Mouse (Mus musculus) left cerebral cortex, adult 2 months (tissue): ENCODE results near the gene Oprm1. TPM values are rescaled to one million over a fixed set of nuclear protein-coding genes. Genes with fewer than 3 reads are reported as not detected.

Experiments
- DNase-seq, 2 experiments: peaks; one replicate each; pipeline ENCODE4 v3.0.0; 2021 to 2022; ENCODE audit warnings: low spot score in 2 of 2, mixed read lengths in 1 of 2; ENCODE audit errors: extremely low spot score in 1 of 2
- H3K27ac ChIP-seq: fragments of 200-600 bp; 2 replicates; pipeline ENCODE4 v1.8.1; 2022
- H3K4me3 ChIP-seq: fragments of 200-600 bp; 2 replicates; pipeline ENCODE4 v1.8.1; 2022
- CTCF ChIP-seq: fragments of 200-600 bp; IDR thresholded peaks from 2 replicates; pipeline ENCODE4 v1.8.1; 2022; ENCODE audit warnings: antibody characterized with exemption, mild to moderate bottlenecking, moderate library complexity
- intact Hi-C: fragments of 180-260 bp; cut with DNase I; formaldehyde crosslinking; loops from one replicate; pipeline ENCODE4 v1.15.1; 2025
- total RNA-seq, 2 experiments: library from RNA; stranded (reverse); gene quantifications; 2 replicates each; pipeline ENCODE4 v1.2.3; 2021

The Oprm1 gene
- total RNA-seq, 2 experiments from 2014 or later, result 7.6 to 9.3 TPM

DNA sequence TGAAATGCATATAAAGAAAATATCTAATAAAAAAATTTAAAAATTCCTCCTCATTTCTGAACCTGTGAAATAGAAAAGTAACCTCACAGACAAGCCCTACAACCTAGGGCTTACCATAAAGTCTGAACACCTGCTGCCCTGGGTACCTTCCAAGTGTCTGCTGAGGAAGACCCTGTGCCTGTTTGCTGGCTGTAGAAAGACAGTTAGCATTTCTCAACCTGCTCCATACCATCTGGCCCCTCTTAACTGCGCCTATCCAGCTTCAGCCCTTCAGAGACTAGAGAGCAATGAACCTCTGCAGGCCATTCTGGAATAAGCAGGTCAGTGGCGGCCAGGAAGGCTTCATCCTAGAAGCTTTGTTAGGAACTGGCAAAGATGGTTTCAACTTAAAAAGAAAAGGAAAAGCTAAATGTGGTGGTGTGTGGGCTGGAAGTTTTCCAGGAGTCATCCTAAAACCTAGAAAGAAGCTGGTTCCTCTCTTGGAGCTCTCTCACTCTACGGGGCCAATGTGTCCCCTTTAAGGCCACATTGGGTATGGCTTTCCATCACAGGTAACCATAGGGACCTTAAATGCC lies 143.6 kb downstream of the Oprm1 start:
- no peak for TF ChIP-seq CTCF
- intact Hi-C loops, result loop anchor here (2.0 kb wide), 1 partner anchor 35 kb away; no protein-coding TSS in a partner anchor

DNA sequence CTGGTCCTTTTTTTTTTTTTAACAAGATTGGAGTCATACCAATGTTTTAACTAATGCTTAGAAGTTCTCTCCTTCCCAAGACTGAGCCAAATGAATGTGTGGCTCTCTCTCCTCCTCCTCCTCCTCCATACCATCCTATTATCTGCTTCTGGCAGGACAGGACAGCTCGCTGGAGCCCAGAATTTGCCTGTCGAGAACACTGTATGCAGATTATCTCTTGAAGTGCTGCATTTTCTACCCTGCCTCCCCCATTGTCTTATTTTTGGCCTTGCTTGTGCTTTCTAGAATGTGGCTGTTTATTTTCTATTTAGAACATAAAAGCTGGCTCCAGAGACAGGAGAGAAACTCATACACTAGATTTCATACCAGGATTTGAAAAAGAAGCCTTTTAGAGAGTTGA lies 151.5 kb downstream of the Oprm1 start:
- intact Hi-C loops, result no loop called here
- no peak for TF ChIP-seq CTCF
- Histone ChIP-seq H3K27ac (peak overlapping the region; percentile 3; the same call in 1 of the 2 replicates), H3K4me3 (no peak overlapping the region)
- no peak for DNase-seq

More for the DNA sequence above, 143.6 kb downstream of the Oprm1 start:
- no peak for DNase-seq
- Histone ChIP-seq H3K27ac (peak overlapping the region; percentile 5; the same call in 1 of the 2 replicates), H3K4me3 (no peak overlapping the region)

DNA sequence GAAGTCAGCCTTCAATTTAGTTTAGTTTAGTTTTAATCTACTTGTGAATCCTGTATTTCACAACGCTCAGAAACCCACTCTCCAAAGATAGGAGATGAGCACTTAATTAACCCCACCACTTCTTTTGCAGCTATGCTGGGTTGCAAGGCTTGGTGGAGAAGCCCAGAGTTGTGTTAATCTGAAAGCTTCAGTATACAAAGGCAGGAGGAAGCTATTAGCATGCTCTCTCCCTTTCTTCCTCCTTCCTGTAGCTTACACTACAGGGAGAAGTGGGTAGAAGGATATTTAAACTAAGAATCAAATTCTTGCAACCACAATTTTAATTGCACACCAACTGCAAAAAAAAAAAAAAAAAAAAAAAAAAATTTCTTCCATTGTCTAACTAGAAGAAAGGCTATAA lies 157.7 kb downstream of the Oprm1 start:
- no peak overlapping the region for H3K4me3 ChIP-seq
- intact Hi-C loops, result loop anchor here (2.0 to 5.0 kb wide), 2 partner anchors 15 to 61 kb away; no protein-coding TSS in a partner anchor
- peak overlapping the region; percentile 72 for H3K27ac ChIP-seq
- no peak for DNase-seq
- TF ChIP-seq CTCF, result no peak

DNA sequence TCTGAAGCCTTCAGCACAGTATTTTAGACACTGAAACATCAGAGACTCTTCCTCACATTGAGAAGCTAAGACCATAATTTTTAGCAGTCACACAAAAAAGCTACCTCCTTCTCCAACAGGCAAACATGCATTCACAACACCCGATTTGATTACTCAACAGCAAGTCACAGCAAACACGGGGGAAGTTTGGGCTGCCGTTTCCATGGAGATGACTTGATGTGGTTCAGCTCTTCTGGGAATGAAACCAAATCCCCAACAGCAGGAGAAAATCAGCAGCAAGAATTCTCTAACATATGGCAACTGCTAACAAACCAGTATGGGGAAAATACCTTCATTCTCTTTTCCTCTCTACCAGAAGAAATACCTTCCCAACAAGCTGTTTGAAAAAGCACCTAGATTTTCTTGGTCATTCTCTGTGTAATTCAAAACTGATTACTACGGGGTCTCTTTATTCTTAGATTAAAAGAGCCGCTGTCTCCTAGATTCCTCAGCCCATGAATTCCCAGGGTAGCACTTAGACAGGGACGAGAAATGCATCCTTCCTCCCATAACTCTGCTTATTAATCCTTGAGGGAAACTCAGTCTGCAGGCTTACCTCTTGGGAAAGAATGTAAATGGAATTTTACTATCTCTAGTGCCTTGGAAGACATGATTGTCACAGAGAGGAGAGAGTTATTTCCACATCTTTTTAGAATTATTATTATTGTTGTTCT lies 158.4 kb downstream of the Oprm1 start:
- peak overlapping the region; percentile 87 for H3K27ac ChIP-seq
- intact Hi-C loops, result loop anchor here (2.0 to 5.0 kb wide), 2 partner anchors 14 to 61 kb away; no protein-coding TSS in a partner anchor
- DNase-seq, result peak; percentile 54 to 71
- TF ChIP-seq CTCF, result no peak
- H3K4me3 ChIP-seq, result no peak overlapping the region

DNA sequence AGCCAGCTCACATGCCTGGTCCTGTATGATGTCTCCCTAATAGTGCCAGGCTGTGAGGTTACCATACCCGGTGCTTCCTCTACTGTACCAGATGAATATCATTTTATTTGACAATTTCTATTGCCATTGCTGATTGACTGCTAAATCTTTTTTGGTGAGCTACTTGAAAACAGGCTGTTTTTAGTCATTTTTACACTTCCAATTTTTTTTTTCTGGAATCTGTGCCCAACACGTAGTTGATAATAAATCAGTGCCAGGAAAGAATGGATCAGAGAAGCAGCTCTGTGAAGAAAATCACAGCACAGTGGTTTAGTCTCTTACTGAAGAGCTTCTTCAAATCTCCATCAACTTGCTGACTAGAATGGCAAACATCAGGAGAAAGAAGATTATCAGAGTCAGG lies 168.4 kb downstream of the Oprm1 start:
- no peak for TF ChIP-seq CTCF
- Histone ChIP-seq H3K27ac (peak overlapping the region; percentile 71), H3K4me3 (no peak overlapping the region)
- intact Hi-C loops, result no loop called here
- no peak for DNase-seq

DNA sequence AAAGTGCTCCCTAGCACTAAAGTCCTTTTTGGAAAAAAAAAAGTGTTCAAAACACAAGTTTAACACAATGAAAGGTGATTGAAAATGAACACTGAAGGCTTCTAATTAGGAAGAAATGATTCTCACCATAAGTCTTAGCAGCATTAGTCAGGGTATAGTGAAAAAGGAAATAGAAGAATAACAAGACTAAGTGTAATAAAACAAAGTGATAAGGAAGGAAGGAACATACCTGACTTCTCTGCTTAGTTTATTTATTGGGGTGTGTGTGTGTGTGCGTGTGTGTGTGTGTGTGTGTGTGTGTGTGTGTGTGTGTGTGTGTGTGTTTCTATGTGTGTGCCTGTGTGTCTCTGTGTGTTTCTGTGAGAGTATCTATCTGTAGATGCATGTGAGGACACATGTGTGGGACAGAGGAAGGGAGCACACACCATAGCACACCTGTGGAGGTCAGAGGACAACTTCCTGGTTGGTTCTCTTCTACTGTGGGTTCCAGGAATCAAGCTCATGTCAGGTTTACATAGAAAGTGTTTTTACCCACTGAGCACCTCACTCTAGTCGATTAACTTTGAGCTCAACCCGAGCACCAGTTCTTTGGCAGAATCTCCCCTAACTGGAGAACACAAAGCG lies 169.4 kb downstream of the Oprm1 start:
- Histone ChIP-seq H3K4me3 (no peak overlapping the region), H3K27ac (peak overlapping the region; percentile 5; the same call in 1 of the 2 replicates)
- DNase-seq, result no peak
- intact Hi-C loops, result no loop called here
- no peak for TF ChIP-seq CTCF

DNA sequence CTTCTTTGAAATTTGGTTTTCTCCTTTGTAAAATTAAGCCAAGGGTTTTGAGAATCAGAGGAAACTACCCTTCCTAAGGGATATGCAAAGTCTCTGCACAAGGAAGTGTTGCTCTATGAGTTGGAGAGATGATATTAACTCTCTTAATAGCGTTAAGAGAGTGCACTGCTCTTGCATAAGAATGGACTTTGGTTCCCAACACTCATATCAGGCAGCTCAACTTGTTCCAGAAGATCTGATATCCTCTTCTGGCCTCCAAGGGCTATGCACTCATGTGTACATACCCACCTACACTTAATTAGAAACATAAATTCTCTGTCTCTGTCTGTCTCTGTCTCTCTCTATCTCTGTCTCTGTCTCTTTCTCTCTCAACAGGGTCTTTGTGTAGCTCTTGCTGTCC lies 170.6 kb downstream of the Oprm1 start:
- Histone ChIP-seq H3K27ac (no peak overlapping the region), H3K4me3 (no peak overlapping the region)
- intact Hi-C loops, result no loop called here
- no peak for TF ChIP-seq CTCF
- DNase-seq, result no peak

DNA sequence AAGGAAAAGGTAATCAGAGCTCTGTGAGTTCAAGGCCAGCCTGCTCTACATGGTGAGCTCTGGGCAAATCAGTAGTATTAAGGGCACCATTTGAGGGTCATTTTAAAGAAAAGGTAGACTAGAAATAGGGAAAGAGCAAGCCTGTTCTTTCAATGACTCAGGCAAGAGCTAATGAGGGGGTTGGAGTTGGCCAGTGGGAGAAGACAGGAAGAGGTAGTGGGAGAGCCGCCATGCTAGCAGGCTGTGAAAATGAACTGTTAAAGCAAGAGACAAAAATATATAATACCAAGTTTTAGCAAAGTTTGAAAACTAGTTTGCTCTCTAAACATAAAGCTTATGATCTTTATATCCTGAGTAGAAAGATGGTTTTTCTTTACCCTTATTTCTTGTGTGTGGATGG lies 172.1 kb downstream of the Oprm1 start:
- Histone ChIP-seq H3K4me3 (no peak overlapping the region), H3K27ac (peak overlapping the region; percentile 77)
- intact Hi-C loops, result loop anchor here (2.0 kb wide), 1 partner anchor 14 kb away; no protein-coding TSS in a partner anchor
- DNase-seq, result no peak
- TF ChIP-seq CTCF, result no peak

DNA sequence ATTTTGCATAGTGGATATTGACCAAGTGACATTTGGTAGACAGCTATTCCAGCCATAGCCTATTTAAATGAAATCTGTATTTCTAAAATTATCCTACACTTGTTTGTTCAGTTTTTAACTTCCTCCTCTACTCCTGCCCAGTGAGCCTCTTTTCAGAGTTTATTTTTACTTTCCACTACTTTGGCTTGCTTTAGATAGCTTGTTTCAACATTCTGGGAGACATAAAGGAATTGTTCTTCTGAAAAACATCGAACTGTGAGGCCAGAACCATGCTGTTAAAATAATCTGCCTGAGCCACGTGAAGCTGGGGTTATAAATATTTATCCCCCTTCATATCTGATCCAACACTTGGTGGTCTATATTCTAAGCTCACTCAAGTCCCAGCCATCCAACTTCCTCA lies 172.6 kb downstream of the Oprm1 start:
- H3K27ac ChIP-seq, result peak overlapping the region; percentile 60

DNA sequence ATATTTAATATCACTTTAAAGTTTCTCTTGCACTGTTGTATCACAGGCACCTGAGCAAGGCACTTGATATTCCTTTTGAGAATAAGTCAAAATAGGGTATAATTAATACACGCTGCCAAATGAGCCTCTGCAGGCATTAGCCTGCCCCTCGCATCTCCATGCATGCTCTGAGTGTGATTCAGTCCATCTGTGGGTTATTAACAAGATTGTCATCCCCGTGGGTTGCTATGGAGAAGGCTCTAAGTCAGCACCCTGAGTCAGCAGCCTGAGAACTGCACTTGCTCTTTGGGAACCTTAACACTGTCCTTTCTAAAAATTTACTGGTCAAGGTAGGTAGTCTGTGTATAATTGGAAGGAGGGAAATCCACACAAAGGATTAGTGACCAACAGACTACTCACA lies 176.5 kb downstream of the Oprm1 start:
- no peak overlapping the region for H3K4me3 ChIP-seq
- no peak overlapping the region; the same call in 1 of the 2 replicates for H3K27ac ChIP-seq
- no peak for DNase-seq
- TF ChIP-seq CTCF, result no peak
- intact Hi-C loops, result loop anchor here (5.0 kb wide), 1 partner anchor 43 kb away; no protein-coding TSS in a partner anchor

More for the DNA sequence above, 172.6 kb downstream of the Oprm1 start:
- no peak overlapping the region for H3K4me3 ChIP-seq
- TF ChIP-seq CTCF, result no peak
- intact Hi-C loops, result loop anchor here (2.0 kb wide), 1 partner anchor 14 kb away; no protein-coding TSS in a partner anchor
- DNase-seq, result no peak

DNA sequence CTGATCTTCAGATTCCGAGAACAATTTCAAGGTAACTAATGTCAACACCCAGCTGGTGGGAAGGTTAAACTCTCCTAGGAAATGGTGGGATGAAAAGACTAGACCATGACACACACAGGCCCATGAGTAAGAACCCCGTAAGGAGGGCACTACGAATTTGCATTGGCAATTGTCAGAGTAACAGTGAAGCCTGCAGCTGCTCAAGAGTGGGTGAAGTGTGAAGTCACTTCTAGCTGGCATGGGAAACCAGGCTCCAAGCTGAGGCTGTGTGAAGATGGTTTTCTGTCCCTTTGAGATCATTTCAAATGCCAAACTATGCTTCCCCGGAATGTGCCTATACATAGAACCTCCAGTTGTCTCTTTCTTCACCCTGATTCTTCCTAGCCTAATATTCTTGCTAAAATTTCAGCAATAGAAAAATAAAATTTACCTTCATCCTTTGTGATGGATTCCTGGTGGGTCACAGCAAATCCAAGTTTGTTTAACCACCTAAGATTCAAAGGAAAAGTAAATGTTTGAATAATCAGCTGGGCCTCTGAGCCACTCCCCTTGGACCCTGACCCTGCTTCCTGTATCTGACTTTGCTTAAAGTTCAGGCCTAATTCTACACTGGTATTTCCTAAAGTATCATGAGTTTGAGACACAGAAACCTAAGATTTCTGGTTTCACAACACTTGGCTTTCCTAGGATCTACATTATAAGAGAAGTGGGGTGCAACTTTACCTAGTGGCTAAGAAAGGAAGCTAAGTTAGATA lies 178.5 kb downstream of the Oprm1 start:
- Histone ChIP-seq H3K4me3 (no peak overlapping the region), H3K27ac (peak overlapping the region; percentile 74)
- intact Hi-C loops, result loop anchor here (2.0 to 5.0 kb wide), 2 partner anchors 36 to 40 kb away; no protein-coding TSS in a partner anchor
- peak; percentile 40 to 57 for DNase-seq
- no peak; the same call in none of the 2 replicates for TF ChIP-seq CTCF
